Mouse (Mus musculus) v-Abl transformed pro-B cells (cell line): ENCODE results near the gene Sass6.
"Not testable (repeated sequence)": the region's sequence is repeated elsewhere in the genome, so short reads cannot be mapped to it uniquely, and the experiment has no call there.

ENCODE experiments used
- in situ Hi-C, 2 experiments: fragments of 400-800 bp; cut with MboI; formaldehyde crosslinking; loops; one replicate each; pipeline ENCODE4 v1.15.1; 2025; ENCODE audit not compliant: unreplicated experiment in 2 of 2

The Sass6 gene

DNA sequence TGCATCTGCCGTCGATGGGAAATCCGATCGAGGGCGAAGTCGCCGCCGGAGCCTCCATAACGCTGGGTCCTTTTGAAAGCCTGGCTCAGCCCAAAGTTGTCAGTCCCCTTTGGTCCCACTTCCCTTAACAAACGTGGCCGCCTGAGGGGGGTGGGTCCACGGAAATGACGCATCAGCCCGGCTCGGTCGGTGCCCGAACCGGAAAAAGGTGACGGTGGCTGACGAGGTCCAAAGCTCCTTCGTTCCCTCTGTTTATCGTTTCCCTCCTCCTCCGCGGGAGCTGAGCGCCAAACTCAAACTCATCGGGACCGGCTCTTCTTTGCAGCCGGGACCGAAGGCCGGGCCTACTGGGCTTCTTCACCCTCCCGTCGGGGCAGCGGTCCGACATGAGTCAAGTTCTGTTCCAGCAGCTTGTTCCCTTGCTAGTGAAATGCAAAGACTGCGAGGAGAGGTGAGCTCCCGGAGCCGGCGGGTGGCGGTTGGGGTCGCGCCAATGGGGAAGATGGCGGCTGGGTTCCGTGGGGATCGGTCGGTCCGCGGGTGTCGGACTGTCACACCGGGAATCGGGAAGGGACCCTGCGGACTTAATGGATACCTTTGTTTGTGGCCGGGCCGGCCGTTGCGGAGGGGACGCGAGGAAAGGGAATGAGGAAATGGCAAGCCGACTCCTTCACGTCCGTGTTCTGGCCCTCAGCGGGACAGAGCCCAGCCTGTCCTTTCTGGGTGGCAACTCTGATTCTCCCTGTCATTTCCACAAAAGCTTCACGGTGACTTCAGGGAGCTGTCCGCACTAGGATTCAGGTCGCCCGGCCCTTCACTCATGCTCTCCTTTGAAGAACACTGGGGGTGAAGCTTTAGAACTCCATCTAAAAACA, at the start of gene Sass6:
Gene Sass6 (plus strand): TSS at position 255 of the 875 bp plus-strand sequence.
- in situ Hi-C loops = loop anchor here (5.0 to 10.0 kb wide), 8 partner anchors 67 to 240 kb away; partner anchors contain the start of genes Cdc14a (in 2 of the 2), Dbt (in 2 of the 2) and Mfsd14a (in 1 of the 2)

DNA sequence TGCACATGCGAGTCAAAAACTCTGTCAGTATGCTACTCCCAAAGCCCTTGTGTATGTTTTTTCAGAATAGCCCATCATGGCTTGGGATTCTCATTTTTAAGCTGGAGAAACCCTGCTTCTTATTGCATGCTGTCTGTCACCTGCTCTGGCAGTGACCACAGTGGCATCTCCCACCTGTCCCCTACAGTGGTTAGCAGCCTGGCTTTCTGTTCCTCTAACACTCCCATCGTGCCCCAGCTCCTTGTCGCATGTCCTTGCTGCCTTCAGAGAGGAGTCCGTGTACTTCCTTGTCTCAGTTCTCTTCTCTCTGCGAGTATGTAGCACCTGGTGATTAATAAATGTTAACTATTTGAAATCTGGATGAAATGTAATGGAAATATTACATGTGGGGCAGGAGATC, 47.4 kb upstream of the Sass6 start:
- in situ Hi-C loops = no loop called here

DNA sequence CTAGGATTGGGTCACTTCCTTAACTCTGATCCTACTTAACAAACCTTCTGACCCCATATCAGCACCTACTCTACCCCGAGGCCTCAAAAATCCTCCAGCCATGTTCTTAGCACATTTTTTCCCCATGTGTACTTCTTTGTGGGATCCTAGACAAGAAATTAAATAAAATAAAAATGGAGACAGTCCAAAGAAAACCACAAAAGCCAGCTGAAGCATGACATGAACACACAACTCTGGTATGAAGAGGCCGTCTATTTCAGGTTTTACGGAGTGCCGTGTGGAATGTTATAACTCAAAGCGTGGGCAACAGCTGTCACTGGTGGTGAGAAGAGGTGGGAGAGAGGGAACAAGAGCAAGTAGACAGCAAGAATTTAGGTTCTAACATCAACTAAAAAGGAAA, 43.4 kb upstream of the Sass6 start:
- in situ Hi-C loops = no loop called here

DNA sequence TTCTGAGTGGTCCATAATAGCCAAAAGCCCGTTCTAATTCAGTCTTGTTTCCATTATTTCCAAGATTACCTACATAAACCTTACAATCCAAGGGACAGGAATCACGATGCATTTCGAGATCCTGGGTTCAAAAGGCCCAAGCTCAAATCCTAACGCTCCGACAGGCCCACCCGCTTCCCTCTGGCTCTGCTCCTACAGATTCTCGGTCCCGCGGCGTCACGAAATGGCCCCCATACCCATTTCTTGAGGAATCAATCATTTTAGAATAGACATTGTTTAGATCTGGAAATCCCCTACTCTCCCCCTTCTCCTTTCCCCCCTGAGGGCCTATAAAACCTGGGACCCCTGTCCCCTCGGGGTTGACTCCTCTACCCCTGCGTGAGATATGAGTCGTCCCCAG, 33.5 kb upstream of the Sass6 start:
- in situ Hi-C loops = not testable (repeated sequence)

DNA sequence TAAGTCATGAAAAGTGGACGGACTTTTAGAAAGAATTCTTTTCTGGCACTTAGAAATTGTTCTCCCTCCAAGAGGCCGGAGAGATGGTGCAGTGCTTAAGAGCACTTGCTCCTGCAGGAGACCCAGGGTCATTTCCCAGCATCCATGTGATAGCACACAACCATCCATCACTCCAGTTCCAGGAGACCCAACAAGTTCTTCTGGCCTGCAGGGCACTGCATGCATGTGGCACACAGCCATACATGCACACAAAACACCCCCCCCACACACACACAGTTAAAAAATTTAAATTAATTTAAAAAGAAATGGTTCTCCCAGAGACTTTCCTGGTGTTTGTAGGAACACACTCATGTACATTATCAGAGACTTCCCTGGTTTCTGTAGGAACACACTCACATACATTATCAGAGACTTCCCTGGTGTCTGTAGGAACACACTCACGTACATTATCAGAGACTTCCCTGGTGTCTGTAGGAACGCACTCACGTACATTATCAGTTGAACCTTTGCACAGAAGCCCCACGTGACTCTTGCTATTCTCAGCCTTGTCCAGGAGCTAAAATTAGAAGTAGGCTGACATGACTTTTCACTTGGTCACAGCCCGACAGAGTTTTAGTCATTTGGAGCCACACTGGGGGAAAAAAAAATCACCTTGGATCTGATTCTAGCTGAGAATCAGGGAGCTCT, 32.2 kb upstream of the Sass6 start, which contains the start of gene Lrrc39:
Gene Lrrc39 (plus strand): TSS at position 566 of the 687 bp plus-strand sequence.
- in situ Hi-C loops = no loop called here

DNA sequence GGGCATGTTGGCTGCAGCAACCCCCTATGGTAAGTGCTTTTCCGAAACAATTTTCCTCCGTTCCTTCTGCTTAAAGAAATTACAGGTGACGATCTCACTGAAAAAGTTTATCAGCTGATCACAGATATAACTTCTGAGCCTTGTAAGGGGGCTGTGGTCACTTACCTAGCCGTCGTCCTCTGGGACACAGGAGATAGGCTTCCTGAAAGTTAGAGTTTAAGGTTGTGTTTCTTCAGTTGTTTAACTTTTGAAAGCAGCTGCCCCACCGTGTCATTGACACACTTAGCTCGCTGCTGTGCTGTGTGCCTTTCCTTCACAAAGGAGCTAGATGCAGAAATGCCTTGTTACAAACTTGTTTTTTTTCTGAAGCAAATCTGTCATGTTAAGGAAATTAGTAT, 31.7 kb upstream of the Sass6 start:
- in situ Hi-C loops = no loop called here

DNA sequence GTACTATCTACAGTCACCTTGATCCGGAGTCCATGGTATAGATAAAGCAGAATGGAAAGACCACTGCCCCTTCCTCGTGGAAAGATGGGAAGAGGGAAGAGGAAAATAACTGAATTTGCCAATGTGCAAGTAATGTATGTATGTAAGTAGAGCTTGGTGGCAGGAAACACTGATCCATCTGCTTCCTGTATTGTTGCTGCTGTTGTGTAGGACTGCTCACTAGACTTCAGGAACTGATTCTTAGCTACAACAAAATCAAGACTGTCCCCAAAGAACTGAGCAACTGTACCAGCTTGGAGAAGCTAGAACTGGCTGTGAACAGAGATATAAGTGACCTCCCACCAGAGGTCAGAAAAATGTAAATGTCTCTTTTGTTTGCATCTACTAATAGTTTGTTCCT, 24.2 kb upstream of the Sass6 start:
- in situ Hi-C loops = no loop called here

DNA sequence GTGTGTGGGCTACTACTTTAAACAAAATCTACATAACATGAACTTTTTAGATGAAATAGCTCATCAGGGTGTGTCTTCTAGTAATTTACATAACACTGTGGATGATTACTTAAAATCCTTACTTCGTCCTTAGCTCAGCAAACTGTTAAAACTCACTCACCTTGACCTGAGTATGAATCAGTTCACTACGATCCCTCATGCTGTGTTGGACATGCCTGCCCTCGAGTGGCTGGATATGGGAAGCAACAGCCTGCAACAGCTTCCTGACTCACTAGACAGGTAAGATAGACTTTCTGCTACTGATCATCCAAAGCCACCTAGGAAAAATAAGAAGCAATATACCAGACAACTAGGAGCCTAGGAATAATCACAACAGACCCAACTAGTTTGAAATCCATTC, 17.5 kb upstream of the Sass6 start:
- in situ Hi-C loops = loop anchor here in 1 of 2 experiments (5.0 kb wide), 1 partner anchor 235 kb away; no protein-coding TSS in a partner anchor

DNA sequence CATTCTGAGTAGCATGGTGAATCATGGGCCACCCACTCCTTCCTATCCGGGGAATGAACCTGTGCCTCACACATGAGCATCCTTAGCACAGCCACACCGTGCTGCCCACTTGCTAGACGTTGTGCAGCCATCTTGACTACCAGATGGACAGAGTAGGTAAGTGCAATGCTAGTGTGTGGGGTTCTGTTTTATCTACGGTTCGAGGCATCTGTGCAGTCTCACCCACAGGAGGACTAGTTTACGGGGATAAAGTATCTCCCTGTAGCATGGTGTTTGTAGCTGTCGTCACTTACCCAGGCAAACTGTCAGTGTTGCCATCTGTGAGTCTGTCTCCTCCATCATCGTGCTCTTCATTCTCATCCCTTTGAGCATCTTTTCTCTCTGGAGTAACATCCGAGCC, 12.6 kb upstream of the Sass6 start:
- in situ Hi-C loops = loop anchor here in 1 of 2 experiments (5.0 kb wide), 2 partner anchors 45 to 255 kb away; no protein-coding TSS in a partner anchor

DNA sequence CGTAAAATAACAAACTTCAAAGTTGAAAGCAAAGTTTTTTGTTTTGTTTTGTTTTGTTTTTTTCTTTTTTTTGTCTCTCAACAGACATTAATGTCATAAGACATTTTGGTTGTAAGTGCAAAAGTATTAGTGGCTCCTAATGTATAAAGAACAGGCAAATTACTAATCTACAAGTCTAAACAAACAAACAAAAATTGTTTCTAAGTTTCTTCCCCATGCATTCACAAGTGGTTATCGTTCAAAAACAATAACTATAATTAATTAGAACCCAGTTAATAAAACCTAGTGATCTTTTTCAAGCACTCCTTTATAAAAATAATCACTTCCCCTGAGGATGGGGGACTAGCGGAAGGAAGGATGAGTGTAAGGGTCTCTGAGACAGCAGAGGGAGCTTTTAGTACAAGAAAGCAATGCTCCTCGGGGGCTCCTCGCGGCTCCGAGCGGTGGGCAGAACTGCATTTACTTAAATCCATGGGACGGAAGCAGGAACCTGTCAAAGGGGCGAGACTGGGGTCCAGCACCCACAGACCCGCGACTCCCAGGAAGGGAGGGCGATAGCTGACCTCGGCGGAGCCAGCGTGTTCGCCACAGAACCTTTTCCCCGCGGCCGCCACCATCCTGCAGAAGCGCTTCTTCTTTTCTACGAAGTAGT, 580 bp upstream of the Sass6 start:
- in situ Hi-C loops = loop anchor here (5.0 to 10.0 kb wide), 7 partner anchors 79 to 241 kb away; partner anchors contain the start of genes Cdc14a (in 2 of the 2) and Dbt (in 2 of the 2)

DNA sequence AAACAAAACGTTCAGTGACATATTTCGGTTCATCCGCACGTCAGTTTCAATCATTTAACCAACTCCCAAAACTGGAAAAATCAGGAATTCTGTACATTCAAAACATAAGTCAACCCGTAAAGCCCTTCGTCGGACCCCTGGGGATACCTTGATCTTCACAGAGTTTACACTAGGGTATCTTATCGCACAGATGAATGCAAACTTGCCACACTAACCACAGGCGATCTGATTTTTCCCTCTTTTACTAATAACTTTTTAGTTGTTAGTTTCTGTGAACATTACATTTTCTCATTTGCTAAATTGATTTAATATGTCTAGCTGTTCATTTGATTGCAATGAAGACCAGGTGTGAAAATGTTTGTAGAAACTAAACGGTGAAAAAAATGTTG, 815 bp downstream of the Sass6 start:
- in situ Hi-C loops = loop anchor here (5.0 to 10.0 kb wide), 5 partner anchors 67 to 239 kb away; partner anchors contain the start of genes Cdc14a (in 1 of the 2), Dbt (in 1 of the 2) and Mfsd14a (in 1 of the 2)

DNA sequence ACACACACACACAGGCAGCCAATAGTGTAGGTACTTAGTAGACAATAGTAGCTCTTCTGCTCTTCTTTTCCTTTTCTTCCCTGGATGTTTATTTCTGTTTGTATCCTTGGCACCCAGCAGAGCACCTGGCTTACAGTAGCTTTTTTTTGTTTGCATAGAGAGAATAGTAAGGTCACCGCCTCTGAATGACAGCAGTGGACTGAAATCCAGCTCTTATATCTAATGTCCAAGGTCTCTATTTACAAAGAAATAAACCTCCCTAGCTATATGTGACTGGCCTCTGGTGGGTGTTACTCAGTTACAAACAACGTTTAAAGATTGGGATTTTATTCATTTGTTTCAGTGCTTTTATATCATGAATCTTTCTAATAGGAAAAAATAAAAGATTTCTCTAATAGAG, 4.9 kb downstream of the Sass6 start:
- in situ Hi-C loops = loop anchor here (5.0 to 10.0 kb wide), 5 partner anchors 63 to 235 kb away; partner anchors contain the start of genes Cdc14a (in 1 of the 2), Dbt (in 1 of the 2) and Mfsd14a (in 1 of the 2)

DNA sequence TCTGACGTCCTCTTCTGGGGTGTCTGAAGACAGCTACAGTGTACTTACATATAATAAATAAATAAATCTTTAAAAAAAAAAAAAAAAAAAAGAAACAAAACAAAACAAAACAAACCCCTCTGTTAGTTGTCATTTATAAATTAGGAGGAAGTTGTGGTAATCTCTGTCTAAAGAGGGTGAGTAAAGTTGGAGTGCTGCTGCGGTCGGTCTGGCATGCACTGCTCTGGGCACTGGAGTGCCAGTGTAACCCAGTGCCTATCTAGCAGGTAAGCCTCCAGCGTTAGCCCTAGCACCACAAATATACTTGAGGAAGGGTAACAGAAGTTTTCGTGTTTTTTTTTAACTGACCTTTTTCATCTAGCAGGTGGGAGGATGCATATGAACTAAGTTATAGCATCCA, 6.2 kb downstream of the Sass6 start:
- in situ Hi-C loops = no loop called here

DNA sequence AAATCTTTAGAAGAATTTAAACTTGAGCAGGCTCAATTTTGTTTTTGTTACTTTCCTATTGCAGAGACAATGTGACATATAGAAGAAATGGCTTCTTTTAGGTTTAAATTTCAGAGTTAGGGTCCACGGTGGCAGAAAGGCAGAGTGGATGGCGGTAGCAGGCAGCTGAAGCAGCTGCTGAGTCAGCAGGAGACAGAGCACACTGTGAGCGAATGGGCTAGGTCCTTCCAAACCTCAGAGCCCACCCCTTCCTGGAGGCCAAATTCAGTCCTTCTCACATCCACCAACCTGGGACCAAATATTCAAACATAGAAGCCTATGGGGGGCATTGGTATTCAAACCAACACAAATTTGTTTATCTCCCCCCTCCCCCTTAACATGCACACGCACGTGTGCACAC, 7.0 kb downstream of the Sass6 start:
- in situ Hi-C loops = no loop called here

DNA sequence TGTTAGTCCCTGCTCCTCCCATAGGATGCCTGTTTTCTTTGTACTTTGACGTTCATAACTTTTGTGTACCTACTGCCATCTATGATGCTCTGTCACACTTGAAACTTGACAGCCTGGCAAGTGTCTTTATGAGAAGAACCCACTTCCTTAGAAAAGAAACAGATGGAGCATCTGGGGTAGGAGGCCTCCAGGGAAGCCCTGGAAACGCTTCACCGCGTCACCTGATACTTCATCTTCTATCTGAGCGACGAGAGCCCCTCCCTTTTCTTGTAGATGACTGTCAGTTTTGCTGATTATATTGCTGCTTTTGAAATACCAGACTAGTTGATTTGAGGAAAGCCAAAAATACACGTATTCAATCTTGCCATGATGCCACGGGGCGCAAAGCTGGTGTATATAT, 9.8 kb downstream of the Sass6 start:
- in situ Hi-C loops = no loop called here

DNA sequence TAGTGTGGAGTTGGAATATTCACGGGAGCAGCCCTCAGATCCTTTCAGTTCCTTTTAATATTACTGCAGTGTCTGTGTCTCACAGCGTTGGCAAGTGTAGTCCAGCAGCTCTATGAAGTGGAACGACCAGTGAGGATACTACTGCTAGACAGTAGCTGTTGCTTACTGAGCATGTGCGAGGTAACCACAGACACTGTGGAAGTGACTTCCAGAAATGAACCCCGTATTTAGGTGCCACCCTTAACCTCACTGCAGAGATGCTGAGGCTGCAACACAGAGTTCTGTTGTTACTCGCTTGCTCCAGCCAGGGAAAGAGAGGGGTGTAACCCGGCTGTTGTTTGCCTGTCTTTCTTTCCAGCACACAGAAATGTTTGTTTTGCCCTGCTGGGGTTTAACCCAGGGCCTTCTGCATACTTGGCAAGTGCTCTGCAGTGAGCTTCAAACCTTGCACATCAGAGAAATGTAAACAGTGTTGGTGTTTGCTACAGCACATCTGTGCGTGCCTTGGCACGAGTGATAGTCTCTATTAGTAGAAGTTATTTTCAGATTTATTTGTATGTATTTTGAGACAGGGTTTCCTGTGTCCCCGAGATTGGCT, 19.6 kb downstream of the Sass6 start, which contains the start of gene Trmt13:
Gene Trmt13 (minus strand): TSS at position 293 of the 598 bp plus-strand sequence.
- in situ Hi-C loops = no loop called here

DNA sequence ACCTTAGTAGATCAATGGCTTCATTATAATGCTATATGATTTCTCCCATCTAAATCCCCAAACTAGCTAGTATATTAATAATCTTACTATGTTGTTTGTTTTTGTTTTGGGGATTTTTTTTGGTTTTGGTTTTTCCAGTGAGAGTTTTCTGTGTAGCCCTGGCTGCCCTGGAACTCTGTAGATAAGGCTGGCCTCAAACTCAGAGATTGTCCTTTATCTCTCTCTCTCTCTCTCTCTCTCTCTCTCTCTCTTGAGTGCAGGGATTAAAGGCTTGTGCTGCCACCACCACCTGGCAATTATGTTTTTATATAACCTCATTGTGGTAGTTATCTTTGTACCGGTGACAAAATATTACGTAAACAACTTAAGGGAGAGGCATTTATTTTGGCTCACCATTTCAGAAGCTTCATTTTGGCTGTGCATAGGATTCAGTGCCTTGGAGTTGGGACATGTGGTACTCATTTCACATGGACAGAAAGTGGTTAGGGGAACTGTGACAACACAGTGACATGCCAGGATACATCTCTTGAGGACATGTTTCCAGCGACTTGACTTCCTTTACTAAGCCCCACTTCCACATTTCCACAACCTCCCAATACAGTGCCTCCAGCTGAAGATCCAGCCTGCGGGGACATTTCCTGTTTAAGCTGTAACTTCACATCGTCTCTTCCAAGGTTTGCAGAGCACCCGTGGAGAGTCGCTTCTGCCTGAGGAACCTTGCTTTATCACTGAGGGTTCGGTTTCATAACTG, 20.7 kb downstream of the Sass6 start:
- in situ Hi-C loops = no loop called here

DNA sequence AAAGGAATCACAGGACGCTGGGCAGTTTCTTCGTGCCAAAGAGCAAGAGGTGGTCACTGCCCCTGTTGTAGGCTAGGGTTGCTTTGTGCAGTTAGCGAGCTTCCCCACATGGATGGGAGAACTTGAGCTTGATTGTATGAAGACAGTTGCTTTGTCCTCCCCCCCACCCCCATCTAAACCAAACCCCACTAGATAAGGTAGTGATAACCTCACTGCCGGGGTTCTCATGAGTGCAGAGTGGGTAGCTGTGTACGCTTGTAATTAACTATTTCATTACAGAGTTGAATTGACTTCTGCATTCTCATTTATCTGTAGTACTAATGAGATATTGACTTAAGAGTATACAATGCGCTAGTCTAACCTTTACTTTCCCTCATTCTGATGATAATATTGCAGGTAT, 24.1 kb downstream of the Sass6 start:
- in situ Hi-C loops = no loop called here

DNA sequence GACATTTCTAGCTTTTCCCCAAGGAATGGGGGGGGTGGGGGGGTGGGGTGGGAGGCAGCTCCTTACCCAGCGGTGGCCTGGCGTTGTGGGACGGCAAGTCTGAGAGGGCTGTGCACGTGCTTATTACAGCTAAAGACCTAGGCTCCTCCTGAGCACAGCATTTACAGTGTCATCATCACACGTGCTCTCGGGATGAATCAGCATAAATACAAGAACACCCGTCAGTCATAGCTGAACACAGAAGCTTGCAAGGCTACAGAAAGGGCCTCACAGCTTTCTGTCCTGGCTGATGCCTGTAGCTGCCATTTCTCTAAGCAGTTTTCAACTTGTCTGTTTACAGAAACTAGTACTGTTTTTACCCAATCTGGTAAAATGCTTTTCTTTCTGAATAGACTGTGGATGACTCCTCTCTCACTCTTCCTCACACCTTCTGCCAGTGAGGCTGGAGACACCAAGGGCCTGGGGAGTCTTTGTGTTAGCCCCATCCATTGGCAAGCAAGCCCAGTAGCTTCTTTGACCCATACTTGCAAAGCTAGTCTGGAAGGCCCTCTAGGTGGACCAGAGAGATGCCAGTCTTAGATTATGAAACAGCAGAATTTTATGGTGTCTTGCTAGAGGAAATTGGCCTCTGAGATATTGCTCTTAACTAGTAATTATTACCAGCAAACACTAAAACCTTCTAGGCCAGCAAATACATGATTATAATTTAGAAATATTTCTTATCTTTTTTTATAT, 26.0 kb downstream of the Sass6 start:
- in situ Hi-C loops = no loop called here
